Mouse (Mus musculus) right cerebral cortex, adult 2 months (tissue): ENCODE measurements around the gene Ccdc88c.

Experiments
- DNase-seq, 2 experiments: peaks; one replicate each; pipeline ENCODE4 v3.0.0; 2021 to 2022; ENCODE audit warnings: low spot score in 2 of 2

Ccdc88c gene

DNA sequence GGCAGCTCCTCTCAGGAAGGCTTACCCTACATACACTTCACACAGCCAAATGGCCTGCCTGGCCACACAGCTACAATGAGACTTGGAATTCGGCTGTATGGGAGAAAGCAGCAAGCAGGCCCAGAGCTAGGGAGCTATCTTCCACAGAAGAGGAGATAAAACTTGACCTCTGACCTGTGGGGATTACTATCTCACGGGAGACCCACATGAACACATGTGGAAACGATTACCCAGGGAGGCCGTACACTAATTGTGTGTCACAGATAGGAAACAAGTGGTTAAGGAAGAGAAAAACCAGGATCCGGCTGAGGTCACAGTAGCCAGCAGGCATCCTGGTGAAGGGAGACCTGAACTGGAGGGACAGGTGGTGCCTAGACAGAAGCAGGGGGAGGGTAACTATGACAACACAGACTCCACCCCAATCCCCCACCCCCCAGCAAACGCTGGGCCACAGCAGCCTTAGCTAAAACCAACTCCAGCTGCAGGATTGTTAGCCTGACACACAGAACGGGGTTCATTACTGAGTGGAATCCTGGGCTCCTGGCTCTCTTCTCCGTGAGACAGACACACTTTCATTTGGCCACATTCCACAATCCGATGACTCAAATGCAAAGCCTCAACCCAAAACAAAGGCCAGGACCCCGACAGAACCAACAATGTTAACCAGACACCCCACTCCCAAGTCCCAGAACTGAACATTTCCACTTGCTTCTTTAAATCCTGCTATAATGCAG is 30.9 kb downstream of the Ccdc88c start:
- no peak for DNase-seq

- peak; percentile 46 to 54 for DNase-seq
Measured at GRCm38 (mm10) chr12:100996378-100996898, 32.4 kb downstream of the Ccdc88c start.

DNA sequence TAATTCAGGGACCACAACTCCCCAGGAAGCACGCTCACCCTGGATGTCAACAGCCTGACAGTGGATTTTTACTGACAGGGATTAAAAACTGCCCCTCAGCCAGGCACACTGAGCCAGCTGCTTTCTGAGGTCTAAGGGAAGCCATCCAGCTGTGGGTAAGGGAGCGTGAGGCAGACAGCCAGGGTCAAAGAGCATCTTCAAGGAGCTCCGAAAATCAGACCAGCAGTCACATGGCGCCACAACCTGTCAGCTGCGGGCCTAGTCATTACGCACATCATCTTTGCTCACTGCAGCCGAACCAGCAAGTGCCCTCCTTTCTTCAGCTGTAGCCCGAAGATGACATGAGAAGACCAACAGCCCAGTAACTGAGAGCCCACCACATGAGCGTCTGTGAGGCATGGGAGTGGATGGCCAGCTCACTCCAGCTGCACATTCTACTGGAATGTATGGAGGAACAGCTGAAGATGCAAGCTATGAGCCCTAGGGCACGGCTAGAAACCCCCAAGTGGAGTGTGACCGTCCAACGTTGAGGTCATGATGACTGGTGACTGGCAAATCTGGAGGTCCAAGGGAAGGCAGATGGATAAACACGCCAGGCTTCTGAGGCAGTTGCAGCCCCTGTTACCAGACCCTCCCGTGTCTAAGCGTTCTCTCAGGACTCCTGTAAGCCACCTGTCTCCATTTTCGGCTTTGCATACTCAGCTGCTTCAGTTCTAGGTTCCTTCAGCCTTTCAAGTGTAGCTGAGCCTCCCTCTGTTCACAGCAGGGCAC is 33.1 kb downstream of the Ccdc88c start:
- DNase-seq: no peak

DNA sequence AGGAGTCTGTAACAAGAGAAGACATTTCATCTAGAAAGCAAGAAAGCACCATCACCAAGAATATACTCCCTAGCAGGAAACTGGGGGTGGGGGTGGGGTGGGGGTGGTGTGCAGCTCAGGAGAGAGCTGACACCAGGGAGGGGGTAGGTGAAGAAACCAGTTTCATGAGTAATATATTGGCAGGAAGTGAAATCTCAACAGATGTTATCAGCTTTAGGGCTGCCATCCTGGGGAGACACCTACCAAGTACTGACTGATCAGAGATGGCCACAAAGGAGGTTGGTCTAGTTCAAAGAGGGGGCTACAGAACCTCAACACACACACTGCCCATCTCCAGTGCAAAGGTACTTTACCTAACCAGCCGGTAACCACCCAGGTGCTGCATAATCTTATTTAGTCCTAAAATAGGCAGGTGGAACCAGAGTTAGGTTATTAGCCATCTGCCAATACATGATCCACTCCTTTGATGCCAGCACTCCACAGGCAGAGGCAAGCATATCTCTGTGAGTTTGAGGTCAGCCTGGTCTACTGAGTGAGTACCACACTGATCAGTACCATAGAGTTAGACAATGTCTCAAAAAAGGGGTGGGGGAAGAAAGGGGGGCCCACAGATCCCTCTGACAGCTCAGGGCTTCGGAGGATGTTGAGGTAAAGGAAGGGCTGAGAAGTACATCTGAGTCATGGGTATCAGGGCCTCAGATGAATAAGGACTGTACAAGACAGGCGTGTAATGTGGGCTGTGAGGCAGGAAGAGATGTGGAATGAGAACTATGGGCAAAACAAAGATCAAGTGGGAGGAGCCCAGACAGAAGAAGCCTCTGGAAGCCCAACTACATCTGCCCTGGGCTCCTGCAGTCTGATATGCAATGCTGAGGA is 34.5 kb downstream of the Ccdc88c start:
- DNase-seq: no peak

DNA sequence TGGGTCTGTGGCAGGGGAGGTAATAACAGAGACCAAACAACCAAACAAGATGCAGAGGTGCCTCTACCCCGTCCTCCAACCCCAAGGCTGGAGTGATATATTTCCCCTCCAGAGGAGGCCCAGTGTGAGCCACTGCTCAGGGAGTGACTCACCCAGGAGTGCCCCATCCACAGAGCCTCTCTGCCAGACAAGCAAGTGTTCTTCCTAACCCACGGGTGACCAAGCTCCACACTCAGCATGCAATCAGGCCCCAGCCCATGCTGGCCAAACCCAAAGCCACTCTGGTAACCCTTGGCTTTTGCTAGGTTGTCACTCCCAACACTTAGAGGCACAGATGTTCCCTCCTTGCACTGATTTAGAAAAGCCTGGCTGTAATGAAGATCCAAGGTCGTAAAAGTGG is 35.7 kb downstream of the Ccdc88c start:
- DNase-seq: no peak

DNA sequence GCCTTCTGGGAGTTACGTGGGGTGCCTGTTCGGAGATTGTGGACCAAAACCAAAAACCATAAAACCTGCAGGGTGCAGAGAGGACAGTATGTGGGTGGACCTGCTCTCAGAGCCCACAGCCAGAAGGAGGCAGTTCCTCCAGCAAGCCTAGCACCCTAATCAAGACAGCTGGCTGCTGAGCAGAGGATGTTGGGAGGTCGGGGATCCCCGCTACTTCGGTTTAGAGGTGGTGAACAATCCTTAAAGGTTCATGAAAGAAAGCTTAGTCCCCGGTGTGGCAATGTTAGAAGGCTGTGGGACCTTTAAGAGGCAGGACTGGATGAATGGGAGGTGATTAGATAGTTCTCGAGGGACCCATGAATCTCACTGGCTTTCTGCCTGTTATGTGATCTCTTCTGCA is 36.4 kb downstream of the Ccdc88c start:
- no peak for DNase-seq

DNA sequence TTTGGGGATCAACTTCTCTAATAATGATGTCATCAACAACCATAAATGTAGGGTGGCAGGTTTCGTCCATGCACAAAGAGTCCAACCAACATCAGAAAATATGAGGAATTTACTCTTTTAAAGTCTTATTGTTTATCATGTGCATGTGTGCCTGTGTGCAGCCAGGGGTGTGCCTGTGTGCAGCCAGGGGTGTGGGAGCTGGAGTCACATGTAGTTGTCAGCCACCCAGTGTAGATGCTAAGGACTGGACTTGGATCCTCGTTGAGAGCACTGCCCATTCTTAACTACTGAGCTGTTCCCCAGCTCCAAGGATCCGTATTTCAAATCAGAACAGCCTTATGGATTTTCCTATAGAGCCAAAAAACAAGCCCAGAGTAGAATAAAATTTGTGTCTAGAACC is 37.7 kb downstream of the Ccdc88c start:
- no peak for DNase-seq

DNA sequence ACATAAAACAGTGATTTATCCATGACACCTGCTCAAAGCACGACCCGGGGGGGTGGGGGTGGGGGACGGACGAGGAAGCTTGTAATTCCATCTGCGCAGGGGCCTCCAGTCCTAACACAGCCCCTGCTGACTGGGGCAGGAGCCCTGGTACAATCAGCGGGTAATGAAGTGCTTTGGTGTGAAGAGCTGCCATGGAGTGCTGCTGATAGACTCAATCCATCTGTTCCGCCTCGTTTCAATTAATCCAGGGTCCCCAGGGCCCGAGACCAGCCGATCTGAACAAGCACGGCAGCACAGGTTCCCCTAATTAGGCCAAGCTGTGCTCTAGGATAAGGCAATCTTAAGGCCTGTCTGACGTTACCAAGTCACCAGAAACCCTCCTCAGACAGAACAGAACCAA is 38.6 kb downstream of the Ccdc88c start:
- no peak for DNase-seq

GRCm38 (mm10) chr12:100989780-100990288 is 39.0 kb downstream of the Ccdc88c start:
- no peak for DNase-seq

GRCm38 (mm10) chr12:100988324-100989130 is 40.3 kb downstream of the Ccdc88c start:
- DNase-seq: peak; percentile 62 to 74

DNA sequence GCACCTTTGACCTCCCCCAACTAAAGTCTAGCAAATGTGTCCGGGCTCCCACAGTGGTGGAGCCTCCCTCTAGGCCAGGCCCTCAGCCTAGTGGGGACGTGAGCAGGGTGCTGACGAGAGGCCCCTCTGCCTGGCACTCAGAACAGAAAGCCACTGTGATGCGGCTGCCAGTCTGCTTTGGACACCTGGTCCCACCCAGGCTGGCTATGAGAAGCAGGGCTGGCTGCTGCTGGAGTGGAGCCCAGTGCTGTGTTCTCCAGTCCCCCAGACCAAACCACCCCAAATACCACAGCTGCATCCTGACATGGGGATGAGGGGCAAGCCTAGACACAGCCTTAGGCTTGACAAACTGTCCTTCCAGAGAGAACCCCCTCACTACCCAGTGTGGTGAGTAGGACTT is 42.4 kb downstream of the Ccdc88c start:
- DNase-seq: no peak

DNA sequence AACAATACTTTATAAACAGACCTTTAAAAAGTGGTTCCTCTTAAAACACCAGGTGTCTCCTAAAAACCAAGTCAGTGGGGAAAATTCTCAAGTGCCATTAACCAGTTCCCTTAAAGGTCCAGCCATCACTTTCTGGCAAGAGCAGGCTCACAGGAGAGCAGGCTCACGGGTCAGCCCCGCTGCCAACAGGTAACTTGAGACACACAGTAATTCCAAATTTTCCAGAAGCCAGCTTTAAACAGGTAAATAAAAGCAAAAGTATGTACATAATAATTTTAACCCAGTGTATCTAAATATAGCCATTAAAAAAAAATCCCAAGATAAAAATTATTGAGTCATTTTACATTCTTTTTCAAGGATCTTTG is 43.1 kb downstream of the Ccdc88c start:
- no peak for DNase-seq

DNA sequence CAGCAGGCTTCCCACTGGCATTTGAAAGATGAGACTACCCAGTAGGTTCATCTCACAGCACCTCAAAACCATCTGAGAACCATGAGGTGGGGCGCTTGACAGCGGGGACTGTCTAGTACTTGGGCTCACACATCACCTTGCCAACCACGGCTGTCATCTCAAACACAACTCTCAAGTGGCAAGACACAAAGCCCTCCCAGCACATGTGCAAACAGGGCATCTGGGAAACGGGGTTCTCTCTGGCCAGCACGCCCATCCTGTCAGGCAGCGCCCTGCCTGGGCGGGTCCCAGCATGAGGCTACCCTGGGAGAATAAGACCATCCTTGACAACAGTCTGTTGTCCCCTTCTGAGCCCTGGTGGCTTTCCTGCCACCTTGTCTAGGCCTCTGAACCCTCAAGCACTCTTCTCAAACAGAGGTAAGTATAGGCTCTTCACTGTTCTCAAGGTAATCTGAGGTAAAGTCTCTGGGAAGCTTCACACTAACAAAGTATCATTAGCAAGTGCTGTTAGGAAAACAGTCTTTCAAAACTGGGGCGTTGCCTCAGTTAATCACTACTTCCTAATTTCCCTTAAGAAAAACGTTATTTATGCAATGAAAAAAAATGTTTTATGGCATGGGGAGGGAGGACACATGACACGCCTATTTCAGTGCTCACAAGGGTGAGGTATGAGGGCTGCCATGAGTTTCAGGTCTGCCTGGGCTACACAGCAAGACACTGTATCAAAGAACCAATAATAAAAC is 43.6 kb downstream of the Ccdc88c start:
- DNase-seq: no peak

DNA sequence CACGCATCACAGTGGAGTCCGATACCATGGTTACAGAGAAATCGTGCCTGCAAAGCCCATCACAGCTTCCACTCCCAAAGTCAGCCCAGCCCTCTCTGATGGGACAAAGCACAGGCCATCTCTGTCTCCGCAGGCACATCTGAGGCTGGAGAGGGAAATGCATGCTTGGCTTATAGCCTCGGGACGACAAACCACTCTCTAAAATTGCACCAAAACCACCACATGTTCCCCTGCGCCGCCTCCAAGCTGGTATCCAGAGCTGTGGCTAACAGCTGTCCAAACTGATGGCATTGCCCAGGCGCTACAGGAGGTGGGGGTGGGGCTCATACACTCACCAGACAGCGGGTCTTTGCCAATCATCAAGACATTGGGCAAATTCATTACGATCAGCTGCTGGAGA is 45.3 kb downstream of the Ccdc88c start:
- DNase-seq: no peak

GRCm38 (mm10) chr12:100982217-100982616 is 46.6 kb downstream of the Ccdc88c start:
- no peak for DNase-seq

- no peak for DNase-seq
Measured at GRCm38 (mm10) chr12:100980551-100981008, 48.3 kb downstream of the Ccdc88c start.

DNA sequence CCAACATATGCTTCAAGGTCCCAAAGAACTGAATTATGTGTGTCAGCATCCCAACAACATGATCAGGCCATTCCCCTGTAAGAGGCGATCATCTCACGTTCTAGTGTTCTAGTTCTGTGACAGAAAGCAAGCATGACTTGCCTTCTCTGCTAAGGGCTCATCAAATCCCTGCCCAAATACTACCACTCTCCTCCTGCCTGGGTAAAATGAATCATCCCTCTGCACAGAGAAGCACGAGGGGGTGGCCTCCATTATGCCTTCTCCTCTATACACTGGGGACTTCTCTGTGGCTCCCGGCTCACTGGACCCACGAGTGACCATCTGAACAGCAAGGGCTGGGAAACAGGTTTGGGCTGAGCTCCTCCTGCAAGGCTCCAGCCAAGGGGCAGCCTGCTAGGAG is 49.2 kb downstream of the Ccdc88c start:
- peak in 1 of 2 experiments; percentile 49 for DNase-seq

- DNase-seq: no peak
Measured at GRCm38 (mm10) chr12:100977958-100978725, 50.7 kb downstream of the Ccdc88c start.

GRCm38 (mm10) chr12:100977551-100977950 is 51.3 kb downstream of the Ccdc88c start:
- no peak for DNase-seq
